Mouse (Mus musculus) thymus, adult 18-20 months (tissue): ENCODE measurements around the gene Cemip2.

Experiments
- DNase-seq, 2 experiments: peaks; one replicate each; pipeline ENCODE4 v3.0.0; 2022; ENCODE audit warnings: mixed read lengths in 2 of 2

The Cemip2 gene

DNA sequence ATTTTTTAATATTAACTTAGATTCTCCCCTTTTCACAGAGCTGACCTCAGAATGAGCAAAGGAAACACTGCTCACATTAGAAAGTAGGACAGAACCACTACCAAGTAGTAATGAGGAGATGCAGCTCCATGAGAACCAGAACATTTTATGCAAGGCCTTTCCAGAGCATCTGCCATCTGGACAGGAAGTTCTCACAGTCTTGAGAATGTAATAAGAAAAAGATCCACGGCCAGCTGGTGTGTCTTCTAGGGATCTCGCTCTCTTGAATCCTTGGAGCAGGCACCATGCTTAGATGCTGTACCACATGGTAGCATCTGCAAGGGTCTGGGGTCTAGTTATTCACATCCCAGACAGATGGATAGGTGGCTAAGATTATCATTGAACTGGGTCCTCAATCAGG is 90.3 kb downstream of the Cemip2 start:
- DNase-seq: no peak

DNA sequence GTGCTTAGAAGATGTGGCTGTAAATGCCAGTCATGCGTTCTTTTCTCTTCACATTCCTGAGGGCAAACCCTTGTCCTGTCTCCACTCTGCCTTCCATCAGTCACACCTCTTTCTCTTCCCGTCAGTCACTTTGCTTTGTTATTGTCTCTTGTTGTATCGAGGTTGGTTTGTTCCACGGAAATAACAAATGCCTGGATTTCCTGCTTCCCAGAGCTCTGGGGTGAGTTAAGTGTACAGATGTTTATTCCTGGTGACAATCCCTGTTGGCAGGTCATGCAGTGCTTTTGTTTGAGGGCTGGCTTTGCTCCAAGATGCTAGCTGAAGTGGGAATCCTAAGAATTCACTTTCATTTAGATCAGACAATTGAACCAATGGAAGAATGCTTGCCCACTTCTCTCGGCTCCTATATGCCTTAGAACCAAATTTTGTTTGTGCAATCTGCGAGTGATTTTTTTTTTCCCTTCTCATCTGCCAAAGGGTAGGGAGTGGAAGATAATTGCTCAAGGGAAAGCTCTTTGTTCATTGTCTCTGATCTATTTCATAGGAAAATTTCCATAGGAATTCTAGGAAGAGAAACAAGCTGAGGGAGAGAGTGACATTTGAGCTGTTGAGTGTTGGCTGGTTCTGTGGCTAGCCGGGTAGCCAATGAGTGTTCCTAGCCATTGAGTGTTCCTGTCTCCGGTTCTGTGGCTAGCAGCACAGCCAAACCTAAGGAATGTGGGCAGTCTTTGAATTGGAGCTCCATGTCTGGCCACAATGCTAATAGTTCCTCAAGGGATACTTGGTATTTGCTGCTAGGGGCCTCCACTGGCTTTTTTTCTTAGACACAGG is 104.2 kb downstream of the Cemip2 start:
- DNase-seq: no peak

DNA sequence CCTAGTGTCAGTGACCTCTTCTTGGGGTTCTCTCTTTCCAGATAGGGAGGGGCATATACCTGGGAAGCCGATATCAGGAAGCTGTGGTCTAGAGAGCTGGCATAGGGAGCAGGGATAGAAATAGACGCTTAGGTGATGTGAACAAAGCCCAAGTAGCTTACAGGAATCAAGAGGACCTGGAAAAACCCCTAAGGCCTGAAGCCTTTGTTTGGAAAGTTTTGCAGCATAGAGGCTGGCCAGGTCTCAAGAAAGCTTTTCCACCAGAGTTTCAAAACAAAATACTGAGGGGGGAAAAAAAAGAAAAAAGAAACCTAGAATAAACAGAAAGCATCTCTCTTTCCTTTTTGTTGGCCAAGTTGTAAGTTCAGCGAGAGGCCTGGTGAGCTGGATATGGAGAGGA is 104.9 kb downstream of the Cemip2 start:
- DNase-seq: no peak

DNA sequence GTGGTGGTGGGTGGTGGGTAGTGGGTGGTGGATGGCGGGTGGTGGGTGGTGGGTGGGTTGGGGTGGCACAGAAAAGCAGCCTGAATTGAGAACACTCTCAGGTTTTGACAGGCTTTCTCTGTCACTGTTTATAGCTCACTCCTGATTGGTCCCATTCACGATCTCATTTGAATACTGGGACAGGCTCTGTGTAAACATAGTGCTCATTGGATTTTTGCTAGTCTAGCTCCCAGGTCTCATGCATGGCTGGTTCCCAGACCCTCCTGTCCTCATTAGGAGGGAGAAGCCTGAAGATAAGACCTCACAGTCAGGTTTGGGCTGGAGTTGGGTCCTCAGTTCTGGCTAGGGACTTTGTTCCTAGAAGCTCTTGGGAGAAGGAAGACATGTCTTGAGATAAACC is 105.8 kb downstream of the Cemip2 start:
- no peak for DNase-seq

DNA sequence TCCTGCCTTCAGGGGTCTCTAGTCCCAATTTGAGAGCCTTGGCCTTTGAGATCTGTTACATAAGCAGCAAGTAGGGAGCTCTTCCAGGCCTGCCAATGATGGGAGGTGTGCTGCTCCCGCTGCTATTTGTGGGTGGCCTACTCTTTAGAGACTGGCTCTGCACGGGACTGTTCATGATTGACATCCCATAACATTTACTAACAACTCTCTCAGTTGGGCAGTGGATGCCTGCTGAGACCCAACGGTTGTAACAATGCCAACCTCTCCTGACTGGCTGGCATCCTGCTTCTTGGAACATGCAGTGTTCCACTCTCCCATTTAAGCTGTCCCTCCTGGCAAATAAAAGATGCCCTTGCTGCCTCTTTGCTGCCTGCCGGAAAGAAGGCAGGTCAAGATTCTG is 106.2 kb downstream of the Cemip2 start:
- no peak for DNase-seq

DNA sequence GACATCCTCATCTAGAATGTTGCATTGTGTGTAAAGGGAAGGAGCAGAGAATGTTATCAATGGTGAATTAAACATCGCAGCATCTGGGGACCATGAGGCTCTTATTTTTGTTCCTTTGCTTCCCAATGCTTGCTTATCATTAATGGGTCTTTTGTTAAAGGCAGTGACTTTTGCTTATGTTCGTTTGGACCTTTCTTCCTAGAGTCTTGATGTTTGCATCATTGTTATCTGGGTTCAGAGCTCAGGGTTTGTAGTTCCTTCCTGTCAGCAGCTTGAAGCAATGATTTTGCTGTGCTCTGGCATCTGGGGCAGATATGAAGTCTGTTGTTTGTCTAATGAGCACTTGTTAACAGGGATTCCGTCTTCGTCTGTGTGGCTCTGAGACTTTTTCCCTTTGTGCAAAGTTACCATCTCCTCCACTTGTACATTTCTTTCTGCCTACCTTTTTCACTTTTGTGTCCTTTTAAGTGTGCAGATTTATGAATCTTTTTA is 108.1 kb downstream of the Cemip2 start:
- DNase-seq: no peak

DNA sequence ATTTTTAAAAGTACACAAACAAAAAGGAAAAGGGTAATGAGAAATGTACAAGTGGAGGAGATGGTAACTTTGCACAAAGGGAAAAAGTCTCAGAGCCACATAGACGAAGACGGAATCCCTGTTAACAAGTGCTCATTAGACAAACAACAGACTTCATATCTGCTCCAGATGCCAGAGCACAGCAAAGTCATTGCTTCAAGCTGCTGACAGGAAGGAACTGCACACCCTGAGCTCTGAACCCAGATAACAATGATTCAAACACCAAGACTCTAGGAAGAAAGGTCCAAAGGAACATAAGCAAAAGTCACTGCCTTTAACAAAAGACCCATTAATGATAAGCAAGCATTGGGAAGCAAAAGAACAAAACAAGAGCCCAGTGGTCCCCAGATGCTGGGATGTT is 112.6 kb downstream of the Cemip2 start:
- DNase-seq: no peak

DNA sequence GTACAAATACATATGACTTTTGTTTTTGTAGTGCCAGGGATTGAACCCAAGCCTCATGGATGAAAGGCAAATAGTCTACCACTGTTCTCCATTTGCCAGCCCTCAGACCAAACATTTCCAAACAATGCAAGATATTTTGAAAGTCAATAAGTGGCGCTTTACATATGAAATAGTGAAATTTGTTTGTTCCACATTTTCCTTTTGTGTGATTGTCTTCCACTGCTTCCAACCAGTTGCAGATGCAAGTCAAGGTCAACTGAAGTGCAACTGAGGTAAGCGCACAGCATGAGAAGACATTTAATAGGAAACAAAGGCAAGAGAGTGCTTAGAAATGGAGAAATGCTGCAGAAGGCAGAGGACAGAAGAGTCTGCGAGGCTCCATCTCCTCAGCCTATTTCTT is 116.7 kb downstream of the Cemip2 start:
- no peak for DNase-seq

DNA sequence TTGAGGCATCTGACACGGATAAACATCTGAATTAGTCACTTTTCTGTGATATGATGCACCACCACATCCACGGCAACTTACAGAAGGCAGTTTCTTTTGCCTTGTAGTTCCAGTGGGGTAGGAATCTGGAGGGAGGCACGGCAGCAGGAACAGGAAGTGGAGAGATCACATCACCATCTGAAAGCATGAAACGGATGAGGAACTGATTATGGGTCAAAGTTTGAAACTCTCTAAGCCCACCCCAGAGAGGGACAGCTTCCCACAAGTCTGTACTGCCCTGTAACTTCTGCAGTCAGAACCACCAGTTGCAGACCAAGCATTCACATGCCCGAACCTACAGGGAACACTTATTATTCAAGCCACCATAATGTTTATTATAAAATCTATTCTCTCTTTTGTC is 117.4 kb downstream of the Cemip2 start:
- DNase-seq: no peak

DNA sequence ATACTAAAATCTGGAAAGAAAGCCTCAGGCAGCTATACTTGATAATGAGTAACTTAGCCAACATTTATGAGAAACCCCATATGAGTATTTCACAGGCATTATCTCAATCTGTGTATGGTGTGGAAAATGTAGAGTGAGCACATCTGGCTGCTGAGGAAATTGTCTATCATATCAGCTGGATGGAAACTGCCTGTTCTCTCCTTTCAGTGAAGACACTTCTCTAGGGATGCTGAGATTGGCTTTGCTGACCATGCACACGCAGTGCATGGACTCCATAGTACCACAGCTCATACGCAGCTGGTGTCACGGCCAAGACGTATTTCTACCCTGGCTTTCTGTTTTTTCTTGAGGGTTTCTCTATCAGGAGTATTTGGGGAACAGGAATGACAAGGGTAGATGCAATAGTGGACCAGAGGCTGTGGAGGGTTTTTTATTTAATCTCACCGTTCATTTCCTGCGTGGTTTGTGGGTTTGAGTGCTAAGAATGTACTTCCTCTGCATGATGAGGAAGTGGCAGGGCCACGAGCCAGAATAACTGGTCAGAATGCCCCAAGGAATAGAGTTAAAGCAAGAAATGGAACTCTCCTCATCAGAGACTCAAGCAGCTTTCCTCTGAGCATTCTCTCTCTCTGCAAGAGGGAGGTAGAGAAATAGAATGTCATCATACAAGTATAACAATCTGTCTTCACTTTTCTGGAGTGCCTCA is 119.1 kb downstream of the Cemip2 start:
- DNase-seq: no peak

DNA sequence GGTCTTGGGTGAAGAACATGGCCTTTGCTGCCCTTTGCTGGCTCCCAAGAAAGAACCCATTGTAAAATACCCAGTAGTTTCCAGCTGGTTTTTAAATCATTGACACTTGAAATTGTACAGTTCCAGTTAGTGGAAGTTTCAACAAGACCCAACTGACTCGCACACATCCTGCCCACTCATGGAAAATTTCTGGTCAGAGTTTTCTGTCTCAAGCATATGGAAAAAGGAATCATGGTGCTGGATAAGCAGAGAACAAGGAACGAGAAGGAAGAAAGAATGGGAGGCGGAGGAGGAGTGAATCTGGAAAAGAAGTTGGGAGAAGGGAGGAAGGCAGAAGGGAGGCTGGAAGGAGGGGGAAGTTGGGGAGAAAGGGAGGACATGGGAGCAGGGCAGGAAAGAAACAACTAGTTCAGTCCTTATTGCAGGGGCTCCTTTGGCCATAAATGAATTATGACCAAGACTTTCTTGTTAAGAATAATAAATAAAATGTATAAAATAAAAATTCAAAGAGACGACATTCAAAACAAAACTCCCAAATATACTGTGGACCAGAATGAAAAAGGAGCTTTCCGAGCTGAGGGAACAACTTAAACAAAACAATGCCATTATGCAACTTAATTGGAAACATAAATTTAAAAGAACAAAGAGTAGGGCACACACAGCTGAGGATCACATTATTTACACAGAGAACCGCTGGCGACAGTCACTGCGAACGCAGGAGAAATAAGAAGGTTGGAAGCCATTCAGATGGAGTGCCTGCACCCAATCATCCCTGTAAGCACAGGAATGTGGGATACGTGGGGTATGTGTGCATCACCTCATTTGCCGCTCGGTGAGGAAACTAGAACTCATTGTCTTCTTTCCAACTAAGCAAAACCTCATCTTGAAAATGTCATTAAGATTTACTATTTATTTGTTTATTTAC is 120.1 kb downstream of the Cemip2 start:
- no peak for DNase-seq
